Mouse (Mus musculus): ENCODE measurements around the gene Wdr24.

Wdr24 gene

GRCm38 (mm10) chr17:25832436-25833290 lies 9.2 kb downstream of the Wdr24 start:
- peak; percentile 100 for DNase-seq

- DNase-seq = peak; percentile 87
These were observed 9.8 kb downstream of the Wdr24 start, which contains the start of gene Stub1 for GRCm38 (mm10) chr17:25833291-25833663. Gene Stub1 (minus strand): TSS chr17:25833404.

- no peak for DNase-seq
These were observed 10.7 kb downstream of the Wdr24 start for GRCm38 (mm10) chr17:25833961-25834594.

- no peak for DNase-seq
These were observed 11.3 kb downstream of the Wdr24 start for GRCm38 (mm10) chr17:25834595-25835222.

DNA sequence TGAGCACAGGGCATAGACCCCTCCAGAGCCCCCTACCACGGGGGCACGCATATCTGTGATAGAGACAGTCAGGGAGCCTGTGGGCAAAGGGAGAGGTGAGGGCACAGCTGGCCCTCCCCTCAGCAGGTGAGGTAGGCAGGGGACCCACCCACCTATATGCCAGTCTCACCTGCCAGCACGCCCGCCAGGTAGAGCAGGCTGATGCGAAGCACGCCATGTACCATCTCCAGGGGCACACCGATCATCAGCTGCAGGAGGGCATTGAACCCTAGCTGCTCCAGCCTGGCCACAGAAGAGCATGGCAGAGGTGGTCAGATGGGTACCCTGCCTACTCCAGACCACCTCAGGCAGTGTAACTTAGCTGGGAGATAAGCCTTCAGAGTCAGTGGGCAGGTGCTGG lies 11.9 kb downstream of the Wdr24 start:
- no peak for DNase-seq

DNA sequence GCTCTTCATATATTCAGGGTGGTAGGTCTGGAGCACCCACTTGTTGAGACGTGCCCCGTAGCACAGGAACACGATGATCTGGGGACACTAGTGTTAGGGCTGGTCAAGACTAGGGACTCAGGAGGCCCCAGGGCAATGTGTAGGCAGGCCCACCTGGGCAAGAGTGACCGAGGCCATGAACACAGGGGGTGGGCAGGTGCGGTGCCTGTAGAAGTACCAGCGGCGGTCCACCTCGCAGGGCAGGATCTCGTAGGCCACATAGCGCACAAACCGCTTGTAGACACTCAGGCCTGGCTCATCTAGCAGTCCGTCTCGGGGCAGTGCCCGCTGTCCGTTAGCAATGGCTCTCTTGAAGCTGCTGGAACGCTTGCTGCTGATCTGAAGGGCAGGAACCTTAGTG lies 12.4 kb downstream of the Wdr24 start:
- DNase-seq = no peak

DNA sequence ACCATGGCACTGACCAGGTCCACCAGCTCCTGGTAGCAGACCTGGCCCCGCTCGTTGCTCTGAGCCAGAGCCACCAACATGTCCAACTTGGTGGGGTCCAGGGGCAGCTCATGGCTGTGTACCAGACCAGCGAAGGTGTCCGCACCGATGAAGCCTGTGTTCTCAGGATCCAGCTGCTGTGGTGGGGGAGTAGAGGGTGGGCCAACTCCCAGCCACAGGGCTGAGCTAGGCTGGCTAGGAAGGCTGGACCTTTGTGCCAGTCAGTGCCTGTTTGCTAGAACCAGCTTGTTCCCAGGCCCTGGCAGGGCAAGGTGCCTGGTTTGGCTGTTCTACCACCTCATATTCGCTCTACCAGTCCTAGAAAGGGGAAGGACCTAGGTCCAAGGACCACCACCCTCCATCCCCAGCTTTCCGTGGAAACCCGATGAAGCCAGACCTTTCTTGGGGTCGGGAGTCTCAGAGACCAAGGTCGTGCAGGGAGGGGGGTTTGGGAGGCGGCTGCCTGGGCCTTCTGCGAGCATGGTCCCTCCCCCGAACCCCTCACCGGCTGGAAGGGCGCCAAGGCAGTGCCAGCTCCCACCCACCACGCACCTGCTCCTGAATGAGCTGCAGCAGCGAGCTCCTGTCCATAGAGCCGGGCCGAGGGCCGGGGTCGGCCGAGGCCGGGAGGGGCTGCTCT lies 13.1 kb downstream of the Wdr24 start:
- no peak for DNase-seq

GRCm38 (mm10) chr17:25837076-25837410 lies 13.6 kb downstream of the Wdr24 start, which contains the start of gene Rhbdl1:
Gene Rhbdl1 (minus strand): TSS chr17:25837295.
- DNase-seq = peak; percentile 60

DNA sequence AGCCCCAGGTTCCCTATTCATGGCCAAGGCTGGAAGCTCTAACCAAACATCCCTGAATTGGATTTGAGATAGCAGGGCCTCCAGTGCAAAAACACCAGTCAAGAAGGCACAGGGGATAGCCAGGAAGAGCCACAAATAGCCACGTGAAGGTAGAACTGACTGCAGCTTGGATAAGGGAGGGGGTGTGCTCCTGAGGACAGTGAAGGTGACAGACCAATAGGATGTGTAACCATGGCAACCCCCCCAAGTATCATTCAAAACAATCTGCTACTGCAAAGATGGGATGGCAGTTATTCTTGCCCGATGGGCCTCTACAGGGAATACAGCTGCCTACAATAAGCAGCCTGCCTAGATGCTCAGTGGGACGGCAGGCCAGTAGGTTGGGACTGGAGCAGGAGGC lies 14.1 kb downstream of the Wdr24 start:
- no peak for DNase-seq

GRCm38 (mm10) chr17:25838904-25839303 lies 15.5 kb downstream of the Wdr24 start:
- DNase-seq = no peak

- DNase-seq = peak; percentile 32
These were observed 16.2 kb downstream of the Wdr24 start for GRCm38 (mm10) chr17:25839455-25840235.

- DNase-seq = no peak
These were observed 17.1 kb downstream of the Wdr24 start for GRCm38 (mm10) chr17:25840519-25840918.

GRCm38 (mm10) chr17:25841117-25841880 lies 17.9 kb downstream of the Wdr24 start, which contains the start of gene Gm20683:
Gene Gm20683 (minus strand): TSS chr17:25841763.
- DNase-seq = no peak

DNA sequence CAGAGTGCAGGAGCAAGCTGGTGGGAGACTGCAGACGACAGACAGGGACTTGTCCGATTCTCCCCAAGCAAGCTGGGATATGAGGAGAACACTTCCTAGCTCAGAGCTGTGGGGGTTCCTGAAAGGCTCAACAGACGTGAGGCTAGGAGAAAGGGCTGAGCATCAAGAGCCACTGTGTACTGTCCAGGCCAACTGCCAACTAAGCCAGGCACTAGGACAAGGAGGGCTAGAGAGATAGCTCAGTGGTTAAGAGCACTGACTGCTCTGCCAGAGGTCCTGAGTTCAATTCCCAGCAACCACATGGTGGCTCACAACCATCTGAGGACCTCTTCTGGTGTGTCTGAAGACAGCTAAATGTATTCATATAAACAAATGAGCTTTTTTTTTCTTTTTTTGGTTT lies 19.1 kb downstream of the Wdr24 start:
- DNase-seq = no peak

- no peak for DNase-seq
These were observed 19.7 kb downstream of the Wdr24 start for GRCm38 (mm10) chr17:25843122-25843521.

DNA sequence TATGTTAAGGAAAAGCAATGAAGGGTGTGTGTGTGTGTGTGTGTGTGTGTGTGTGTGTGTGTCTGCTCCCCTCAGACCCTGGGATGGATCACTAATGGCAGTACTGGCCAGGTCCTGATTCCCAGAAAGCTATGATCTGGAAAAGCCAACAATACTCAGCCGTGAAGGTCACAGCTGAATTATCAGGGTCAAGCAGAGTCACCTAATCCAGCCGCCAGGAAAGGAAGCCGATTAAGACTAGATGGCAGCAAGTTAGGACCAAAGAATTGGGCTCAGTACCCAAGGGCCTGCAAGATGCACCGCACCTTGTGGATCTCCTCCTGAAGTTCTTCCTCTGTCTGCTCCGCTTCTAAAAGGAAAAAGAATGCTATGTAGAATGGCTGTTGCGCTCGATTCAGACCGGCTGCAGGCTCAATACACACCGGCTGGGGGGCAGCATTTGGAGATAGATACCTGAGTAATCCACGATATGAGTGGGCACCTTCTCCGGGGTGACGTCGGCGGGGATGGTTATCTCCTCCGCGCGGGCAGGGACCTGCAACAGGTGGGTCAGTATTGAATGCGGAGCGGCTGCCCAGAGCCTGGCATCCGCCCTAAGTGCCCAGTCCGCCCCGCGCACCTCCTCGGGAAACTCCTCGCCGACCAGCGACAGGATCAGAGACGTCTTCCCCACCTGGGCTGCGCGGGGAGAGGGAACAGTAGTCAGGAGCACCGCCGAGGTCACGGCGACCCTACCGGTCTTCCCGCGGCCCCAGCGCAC lies 20.4 kb downstream of the Wdr24 start:
- DNase-seq = peak; percentile 65

DNA sequence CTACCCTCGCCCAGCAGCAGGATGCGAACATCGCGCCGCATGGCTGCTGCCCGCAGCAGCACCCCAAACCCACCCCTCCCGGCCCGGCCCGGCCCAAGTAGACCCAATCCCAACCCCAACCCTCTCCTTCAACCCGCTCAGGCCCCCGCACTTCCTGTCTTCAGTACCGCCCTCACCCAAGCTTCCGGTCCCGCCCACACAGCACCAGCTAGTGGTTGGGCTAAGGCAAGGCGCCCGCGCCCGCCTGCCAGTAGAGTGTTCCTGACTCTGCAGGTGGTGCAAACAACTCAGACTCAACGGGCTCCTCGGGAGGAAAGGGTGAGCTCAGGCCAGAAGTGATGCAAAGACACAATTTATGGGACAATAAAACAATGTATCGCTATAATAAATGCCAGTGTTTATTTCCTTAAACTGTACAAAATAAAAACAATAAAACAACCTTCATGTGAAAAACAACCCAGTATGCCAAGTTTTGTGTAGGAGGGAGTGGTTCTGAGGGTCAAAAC lies 21.0 kb downstream of the Wdr24 start, which contains the start of gene Rhot2:
Gene Rhot2, minus strand, starts transcription at position 456 of the 506 bp plus-strand sequence.
- DNase-seq = peak; percentile 96

DNA sequence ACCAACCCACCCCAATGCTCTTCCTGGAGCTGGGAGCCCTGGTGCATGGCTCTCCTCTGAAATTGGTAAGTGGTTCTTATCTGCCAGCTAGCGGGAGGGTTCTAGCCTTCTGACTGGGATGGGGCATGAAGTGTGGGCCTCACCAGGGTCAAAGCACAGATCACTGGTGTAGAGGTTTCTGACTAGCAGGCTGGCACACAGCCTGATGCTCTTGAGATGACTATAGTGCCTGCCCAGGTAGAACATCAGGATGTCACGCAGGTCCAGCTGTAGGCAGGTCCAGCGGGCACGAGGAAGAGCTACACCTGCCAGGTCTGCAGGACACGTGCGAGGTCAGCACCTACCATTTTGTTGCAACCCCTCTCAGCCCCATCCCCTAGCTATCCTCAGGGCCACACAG lies 36.8 kb downstream of the Wdr24 start:
- DNase-seq = no peak

- peak; percentile 88 for DNase-seq
These were observed 37.6 kb downstream of the Wdr24 start, which contains the start of gene Wdr90 for GRCm38 (mm10) chr17:25860832-25861703. Gene Wdr90 (minus strand): TSS chr17:25861501.

All from liver (tissue).